Mouse (Mus musculus): ENCODE results near the gene Slc5a2.

The Slc5a2 gene

DNA sequence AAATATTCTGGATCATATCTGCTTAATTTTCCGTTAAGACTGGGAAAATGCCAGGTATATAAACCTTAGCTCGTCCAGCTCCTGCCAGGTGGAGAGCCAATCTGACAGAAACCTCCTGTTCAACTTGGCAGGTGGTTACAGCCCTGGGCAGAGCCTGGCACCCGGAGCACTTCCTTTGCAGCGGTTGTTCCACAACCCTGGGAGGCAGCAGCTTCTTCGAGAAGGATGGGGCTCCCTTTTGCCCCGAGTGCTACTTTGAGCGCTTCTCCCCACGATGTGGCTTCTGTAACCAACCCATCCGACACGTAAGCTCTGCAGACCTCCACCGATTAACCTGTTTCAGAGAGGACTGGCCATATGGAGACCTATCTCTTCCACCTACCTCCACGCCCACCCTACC lies 13.5 kb upstream of the Slc5a2 start:
- DNase-seq (ENCODE audit: low read depth, low spot score) = no peak

DNA sequence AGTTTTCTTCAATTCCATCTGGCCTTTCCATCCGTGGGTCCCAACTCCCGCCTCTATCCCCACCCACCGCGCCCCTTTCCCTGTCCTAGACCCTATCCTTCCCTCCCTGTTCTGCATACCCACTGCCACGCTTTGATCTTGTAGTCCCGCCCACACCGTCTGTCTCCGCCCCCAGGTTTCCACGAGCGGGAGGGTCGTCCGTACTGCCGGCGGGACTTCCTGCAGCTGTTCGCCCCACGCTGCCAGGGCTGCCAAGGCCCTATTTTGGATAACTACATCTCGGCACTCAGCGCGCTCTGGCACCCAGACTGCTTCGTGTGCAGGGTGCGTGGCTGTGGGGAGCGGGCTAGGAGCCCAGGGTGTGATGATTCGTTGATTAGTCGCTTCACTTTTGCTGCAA lies 12.8 kb upstream of the Slc5a2 start:
- DNase-seq (ENCODE audit: low read depth, low spot score) = peak; percentile 68

DNA sequence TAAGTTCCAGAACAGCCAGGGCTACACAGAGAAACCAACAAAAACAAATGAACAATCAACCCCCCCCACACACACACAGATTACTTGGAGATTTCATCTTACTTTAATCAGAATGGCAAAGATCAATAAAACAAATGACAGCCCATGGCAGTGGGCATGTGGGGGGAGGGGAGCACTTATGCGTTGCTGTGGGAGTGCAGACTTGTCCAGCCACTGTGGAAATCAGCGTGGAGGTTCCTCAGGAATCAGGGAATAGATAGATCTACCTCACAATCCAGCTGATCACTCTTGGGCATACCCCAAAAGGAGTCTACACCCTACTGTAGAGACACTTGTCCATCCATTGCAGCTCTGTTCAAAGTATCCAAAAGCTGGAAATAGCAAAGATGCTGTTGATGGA lies 10.5 kb upstream of the Slc5a2 start:
- no peak for DNase-seq (ENCODE audit: low read depth, low spot score)

DNA sequence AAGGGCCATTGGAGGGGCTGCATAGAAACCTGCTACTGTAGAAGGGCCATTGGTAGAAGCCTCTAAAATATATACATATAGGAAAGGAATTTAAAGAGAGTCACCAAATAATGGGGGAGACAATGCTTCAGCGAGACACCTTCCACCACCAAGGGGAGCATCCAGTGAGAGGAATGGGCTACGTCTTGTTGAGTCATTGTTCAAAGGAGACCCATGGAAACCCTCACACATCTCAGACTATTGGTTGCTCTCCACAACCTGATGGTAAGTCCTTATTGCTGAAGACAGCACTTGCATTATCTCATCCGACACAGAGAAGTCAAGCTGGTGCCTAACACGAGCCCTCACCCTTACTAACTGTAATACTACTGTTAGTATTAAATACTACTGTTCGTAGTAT lies 9.7 kb upstream of the Slc5a2 start:
- DNase-seq (ENCODE audit: low read depth, low spot score) = no peak

DNA sequence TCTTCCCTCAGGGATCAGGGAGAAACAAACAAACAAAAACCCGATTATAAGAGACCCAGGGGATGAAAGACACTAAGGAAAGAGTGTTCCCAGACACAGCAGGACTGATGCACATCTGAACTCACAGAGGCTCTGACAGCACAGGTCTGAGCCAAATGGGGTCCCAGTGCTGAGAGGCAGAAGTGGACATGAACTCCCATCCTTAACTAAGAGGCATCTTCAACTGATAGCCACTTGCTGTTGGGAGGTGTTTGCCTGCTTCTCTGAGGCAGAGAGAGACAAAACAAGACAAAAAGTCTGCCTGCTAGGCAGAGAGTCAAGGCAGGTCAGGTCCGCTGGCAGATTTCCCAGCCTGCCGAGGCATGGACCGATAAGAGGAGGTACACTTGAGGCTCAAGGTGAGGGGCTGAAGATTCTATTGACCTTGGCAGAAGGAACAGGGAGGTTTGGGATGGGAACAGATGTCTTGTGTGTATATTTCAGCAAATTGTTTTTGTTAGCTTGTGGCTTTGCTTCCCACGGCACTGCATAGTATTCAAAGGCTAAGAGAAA lies 8.6 kb upstream of the Slc5a2 start:
- no peak for DNase-seq (ENCODE audit: low read depth, low spot score)

DNA sequence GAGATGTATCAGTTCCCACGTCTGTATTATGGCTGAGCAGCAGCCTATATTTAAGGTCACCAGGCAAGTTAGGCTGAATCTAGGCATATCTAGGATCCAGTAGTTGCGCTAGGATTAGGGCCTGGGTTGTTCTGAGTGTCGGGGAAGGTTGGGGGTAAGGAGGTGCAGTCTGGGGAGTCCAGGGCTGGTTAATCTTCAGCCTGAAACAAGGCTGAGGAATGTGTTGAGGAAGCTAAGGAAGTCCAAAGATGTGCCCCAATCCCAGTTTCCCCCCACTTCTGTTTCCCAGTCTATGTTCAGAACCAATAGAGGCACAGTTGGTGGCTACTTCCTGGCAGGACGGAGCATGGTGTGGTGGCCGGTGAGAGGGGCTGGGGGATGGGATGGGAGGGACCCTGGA lies 599 bp downstream of the Slc5a2 start:
- DNase-seq (ENCODE audit: low read depth, low spot score) = no peak

DNA sequence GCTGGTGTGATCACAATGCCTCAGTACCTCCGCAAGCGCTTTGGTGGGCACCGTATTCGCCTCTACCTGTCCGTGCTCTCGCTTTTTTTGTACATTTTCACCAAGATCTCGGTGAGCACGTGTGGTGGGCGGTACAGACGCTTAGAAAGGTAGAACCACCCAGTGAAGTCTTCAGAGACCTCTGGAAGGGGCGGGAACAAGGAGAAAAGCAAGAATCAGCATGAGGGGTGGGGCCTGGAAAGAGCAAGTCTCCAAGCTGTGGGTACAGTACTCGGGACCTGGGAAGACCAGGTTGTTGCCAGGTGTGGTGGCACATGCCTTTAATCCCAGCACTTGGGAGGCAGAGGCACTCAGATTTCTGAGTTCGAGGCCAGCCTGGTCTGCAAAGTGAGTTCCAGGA lies 1.9 kb downstream of the Slc5a2 start:
- DNase-seq (ENCODE audit: low read depth, low spot score) = no peak

DNA sequence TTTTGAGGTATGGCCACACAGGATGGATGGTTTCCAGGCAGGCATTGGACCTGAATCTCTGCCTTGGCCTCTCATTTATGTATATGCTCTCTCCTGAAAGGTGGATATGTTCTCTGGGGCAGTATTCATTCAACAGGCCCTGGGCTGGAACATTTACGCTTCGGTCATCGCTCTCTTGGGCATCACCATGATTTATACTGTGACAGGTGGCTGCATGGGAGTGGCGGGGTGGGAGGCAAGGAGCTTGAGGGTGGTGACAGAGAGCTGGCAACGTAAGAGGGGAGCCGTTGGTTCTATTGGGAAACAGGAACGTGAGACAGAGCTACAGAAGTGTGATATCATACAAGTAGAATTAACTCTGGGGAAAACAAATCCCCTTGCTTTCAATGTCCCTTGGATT lies 2.4 kb downstream of the Slc5a2 start:
- no peak for DNase-seq (ENCODE audit: low read depth, low spot score)

DNA sequence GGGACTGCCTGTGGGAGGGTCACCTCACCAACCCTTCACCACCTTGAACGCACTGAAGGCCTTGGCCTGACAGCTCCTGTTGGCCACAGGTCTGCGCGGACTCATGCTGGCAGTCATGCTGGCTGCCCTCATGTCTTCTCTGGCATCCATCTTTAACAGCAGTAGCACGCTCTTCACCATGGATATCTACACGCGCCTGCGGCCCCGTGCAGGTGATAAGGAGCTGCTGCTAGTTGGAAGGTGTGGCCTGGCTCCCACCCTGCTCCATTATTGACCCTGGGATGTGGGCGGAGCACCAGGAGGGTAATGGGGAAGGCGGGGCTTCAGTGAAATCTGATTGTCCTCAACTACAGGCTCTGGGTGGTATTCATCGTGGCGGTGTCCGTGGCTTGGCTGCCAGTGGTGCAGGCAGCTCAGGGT lies 5.0 kb downstream of the Slc5a2 start:
- no peak for DNase-seq (ENCODE audit: low read depth, low spot score)

DNA sequence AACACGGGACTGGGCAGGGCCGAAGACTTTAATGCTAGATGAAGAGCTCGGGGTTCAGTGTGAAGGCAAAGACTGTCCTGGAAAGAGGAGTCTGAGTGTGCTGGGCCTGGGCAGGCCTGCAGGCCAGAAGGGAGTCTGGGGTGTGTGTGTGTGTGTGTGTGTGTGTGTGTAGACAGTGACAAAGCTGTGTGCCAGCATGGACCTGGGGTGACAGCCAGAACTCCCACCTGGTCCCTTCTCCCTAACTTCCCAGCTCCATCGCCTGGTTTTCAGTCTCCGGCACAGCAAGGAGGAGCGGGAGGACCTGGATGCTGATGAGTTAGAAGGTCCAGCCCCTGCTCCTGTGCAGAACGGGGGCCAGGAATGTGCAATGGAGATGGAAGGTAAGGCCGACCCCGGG lies 6.0 kb downstream of the Slc5a2 start:
- no peak for DNase-seq (ENCODE audit: low read depth, low spot score)

DNA sequence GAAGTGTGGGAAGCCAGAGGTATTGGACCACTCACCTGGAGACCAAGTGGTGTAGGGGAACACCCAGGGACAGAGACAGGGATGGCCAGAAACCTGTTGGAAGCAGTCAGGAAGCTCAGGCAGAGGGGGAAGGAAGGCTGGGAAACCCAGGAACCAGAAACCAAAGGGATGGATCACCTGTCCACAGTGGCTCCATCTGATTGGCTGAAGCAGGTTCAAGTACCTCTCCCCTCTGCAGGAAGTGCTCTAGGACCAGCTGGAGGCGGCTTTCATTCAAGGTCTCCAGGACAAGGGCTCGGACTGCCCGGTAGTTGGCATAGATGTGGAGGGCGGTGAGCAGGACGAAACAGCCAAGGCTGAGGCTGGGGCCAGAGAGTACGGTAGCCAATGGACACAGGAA lies 10.6 kb downstream of the Slc5a2 start:
- DNase-seq (ENCODE audit: low read depth, low spot score) = no peak

DNA sequence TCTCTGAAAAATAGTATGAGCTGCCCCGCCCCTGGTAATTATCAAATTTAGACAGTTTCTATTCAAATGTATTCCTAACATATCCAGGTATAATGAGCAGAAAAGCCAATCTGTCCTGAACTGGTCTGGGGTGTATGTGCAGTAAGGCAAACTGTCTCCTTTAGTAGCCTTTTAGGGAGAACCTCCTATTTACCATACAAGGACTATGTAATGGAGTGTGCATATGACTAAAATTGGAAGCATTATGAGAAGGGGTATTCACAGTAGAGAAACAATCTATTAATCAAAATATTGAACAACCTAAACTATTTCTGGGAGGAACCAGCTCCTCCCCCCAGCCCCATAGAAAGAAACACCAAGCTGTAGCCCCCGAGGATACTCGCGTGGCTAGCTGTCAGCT lies 14.3 kb downstream of the Slc5a2 start:
- no peak for DNase-seq (ENCODE audit: low read depth, low spot score)

DNA sequence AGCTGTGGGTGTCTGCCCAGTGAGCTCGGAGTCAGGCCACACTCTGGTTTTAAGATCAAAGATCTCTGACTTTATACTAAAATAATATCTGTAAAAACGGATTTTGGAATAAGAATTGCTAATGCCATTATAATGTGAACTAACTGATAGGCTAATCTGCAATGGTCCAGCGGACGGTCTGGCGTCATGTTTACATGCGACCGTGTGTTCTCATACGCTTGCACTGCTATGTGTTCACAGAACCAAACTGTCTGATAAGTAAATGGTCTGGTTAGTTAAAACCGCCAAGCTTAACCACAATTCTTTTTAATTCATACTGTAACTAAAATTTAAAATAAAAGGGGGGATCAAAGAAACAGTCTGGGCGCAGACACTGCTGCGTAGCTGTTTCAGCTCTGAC lies 16.3 kb downstream of the Slc5a2 start:
- DNase-seq (ENCODE audit: low read depth, low spot score) = no peak

DNA sequence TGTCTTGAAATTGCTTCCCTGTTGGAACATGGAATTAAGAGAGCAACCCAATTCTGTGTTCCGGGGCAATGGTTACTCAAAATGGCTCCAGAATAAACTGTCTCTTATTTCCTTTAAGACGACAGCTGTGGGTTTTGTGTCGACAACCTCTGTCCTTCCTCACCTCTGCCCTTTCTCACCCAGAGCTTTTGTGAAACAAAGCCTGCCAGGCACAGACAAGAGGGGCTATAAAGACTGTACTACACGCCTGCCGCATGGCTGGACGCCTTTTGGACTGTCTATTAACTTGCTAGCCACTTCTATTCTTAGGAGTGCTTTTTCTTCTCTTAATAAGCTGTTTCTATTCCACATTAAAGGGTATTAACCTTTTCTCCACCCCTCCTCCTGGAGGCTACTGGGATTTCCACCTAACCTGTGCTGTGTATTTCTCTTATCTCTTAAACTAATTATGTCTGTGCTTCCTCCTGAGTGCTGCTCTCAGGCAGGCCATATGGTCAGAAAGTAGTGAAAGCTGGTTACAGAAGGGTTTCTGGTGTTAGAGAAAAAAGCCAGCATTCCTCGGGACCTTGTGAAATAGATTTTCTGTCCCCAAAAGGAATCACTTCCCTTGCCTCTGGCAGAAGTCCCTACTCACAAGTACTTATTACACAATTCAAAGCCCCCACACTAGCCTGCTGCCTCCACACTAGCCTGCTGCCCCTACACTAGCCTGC lies 17.2 kb downstream of the Slc5a2 start:
- DNase-seq (ENCODE audit: low read depth, low spot score) = no peak

DNA sequence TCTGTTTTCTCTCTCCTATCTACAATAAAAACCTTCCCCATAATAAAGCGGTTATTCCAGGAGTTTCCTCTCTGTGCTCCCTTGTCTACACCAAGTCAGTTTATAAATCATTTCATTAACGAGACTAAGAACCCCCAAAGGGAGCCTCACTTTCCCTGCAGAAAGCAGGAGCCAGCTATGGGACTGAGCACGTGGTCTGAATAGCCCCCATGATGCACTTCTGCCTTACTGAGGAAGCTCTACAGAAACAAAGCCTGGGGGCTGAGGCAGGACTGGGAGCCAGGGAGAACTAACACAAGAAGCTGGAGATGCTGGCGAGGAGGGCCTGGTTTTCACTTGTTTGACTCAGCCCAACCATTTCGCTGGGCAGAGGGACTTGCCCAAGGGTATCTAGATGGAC lies 18.6 kb downstream of the Slc5a2 start:
- no peak for DNase-seq (ENCODE audit: low read depth, low spot score)

DNA sequence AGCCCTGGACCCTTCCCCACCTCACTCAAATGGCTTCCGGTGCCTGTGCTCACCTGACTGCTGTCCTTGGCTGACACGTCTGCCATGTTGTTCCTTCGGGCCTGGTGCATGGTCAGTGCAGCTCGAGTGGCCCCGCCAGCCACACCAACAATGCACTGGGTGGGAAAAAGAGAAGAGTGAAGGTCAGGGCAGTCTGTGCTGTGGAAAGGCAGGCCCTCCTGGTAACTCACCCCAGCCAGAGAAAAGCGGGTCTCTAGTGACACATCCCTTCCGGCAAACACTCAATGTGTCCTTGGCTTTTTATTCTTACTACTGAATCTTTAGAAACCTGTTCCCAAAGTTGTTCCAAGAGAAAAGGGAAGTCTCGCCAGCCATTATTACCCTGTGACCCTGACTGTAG lies 19.6 kb downstream of the Slc5a2 start:
- no peak for DNase-seq (ENCODE audit: low read depth, low spot score)

DNA sequence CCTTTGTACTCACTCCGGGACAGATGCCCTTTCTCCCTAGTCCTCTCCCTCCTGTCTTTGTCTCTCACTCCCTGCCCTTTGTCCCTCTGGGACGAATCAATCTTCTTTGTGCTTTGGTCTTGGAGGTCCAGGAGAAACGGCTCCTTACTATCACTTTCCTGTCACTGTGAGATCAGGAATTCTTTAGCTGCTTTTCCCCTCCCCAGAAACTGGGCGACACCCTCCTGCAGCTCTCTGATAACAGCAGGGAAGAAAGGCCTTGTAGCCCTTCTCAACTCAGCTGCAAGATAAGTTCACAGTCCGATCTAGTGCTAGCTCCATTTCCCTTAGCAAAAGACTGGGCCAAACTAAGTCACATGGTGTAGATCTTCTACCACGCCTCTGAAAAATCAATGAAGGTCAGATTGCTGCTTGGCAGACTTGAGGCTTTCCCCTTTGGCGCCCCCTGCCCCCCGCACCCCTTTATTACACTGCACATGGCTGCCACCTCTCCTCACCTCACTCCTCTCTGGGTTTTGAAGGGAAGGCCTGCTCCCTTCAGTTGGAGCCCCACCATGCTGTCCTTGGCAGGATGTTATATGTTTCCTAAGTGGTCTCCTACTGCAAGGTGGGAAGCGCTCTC lies 23.6 kb downstream of the Slc5a2 start:
- no peak for DNase-seq (ENCODE audit: low read depth, low spot score)

DNA sequence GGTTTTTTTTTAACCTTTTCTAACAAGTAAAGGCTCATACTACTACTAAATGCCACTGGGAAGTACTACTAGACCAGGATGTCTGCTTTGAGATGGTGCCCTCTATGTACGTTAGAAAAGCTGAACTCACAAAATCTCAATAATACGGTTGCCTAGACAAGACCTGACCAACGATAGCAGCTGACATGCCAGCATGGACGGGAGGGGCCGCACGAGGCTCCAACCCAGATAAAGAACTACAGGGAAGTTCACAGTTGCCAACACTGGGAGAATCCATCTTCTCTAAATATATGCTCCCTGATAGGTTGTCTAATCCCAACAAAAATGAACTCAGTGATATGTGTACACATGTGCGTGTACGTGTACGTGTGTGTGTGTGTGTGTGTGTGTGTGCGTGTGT lies 29.3 kb downstream of the Slc5a2 start:
- no peak for DNase-seq (ENCODE audit: low read depth, low spot score)

DNA sequence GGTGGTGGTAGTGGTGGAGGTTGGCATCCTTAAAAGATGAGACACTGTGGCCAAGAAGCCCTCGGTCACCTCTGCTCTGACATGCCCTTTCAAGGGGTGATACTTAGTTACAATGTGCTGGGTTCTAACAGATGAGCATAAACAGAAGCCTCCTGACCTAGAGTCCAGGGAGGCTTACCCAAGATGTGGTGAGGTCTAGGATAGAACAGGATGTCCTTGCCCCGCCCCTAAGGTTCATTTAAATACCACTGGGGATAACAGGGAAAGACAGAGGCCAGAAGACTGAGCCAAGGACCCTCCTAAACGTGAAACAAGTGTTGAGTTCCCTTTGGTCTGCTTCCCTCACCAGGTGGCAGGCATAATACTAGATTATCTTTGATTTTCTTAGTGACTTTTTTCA lies 31.1 kb downstream of the Slc5a2 start:
- DNase-seq (ENCODE audit: low read depth, low spot score) = no peak

DNA sequence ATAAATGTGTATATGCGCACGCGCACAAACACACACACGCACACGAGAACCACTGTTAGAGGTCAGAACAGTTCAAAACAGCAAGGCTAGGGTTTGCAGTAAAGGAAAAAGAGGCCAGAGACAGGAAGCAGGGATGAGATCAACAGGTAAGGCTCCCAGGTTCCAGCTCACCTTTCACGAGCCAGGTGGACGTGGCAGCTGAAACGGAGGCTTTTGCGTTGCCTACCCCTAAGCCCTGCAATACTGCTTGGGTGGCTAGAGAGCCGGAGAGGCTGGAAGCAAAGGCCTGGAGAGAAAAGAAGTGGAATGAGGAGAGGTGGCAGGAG lies 31.8 kb downstream of the Slc5a2 start:
- no peak for DNase-seq (ENCODE audit: low read depth, low spot score)

DNA sequence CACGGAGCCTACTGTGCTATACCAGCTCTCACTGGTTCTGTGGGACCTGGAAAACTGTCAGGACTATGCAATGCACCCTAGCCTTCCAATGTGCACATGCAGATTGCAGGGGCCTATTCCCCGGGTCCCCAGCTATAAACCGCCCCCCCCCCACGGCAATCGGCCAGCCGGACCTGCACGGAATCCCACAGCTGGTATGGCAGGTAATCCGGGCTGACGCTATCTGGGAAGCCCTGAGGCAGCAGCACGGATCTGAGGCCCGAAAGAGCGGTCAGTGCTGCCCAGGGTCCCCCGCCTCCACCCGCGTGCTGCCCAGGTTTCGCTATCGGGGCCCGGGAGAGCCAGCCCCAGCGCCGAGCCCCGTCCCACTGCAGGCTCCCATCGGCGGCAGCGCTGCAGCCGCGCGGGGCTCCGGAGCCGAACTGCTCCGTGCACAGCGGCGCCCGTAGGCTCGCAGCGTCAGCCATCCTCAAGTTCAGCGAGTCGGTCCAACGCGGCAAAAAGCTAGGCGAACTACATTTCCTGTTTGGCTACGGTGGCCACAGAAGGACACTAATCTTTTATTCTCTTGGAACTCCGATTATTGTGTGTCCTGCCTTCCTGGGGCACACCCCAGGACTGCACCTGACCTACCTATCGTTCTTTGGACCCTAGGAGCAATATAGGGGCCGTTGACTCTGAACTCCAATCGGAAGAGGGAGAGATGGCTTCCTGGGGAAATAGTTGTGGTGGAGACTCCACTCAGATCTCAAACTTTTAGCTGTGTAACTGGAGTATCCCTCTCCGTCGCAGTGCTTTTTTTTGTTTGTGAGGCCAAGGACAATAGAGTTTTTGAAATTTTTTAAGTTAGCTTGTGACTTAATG lies 32.4 kb downstream of the Slc5a2 start, which contains the start of gene BC017158:
TSS of gene BC017158 (minus strand) at position 554 of the 864 bp plus-strand sequence.
- DNase-seq (ENCODE audit: low read depth, low spot score) = peak; percentile 77

DNA sequence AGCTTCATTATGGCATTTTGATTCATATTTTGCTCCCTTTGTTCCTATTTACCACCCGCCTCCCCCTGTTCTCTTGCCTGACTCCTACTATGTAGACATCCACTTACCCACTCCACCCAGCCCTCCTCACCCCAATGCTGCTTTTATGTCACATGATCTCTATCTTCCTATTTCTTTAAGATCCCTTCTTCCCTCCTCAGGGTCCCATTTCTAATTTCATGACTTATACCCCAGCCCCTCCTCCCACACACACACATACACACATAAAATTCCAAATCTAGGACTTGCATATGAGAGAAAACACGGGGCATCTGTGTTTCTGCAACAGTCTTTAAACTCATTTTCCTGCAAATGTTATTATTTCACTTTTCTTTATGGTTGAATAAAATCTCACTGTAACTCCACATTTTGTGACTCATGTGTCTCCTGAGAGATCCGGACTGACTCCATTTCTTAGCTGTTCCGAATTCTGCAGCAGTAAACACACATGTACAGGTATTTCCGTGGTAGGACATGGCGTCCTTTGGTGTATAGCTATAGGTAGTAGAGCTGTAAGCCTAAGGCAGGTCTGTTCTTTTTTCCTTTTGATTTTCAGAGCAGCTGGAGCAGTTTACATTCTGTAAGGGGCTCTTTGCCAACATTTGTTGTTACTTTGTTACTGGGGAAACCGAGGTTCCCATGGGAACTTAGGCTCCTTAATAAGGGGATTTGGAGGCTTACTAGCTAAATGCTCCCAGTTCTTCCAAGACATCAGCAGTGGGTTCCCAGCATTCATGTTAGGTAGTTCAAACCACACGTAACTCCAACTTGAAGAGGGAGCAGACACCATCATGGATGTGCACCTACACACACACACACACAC lies 33.3 kb downstream of the Slc5a2 start:
- no peak for DNase-seq (ENCODE audit: low read depth, low spot score)

Measured in telencephalon, adult 2 months (tissue).